Mouse (Mus musculus) embryonic facial prominence, embryonic 14.5 days (tissue): ENCODE results near the gene Sec31b. TPM values are rescaled to one million over a fixed set of nuclear protein-coding genes. Genes with fewer than 3 reads are reported as not detected.

Experiments used
- ATAC-seq: fragments of 200-750 bp; cut with Nextera tagmentation; 2 replicates; pipeline ENCODE4 v1.8.0; 2017; ENCODE audit warnings: low read depth, moderate number of reproducible peaks, moderate TSS enrichment
- DNase-seq: peaks from one replicate; pipeline ENCODE4 v3.0.0-alpha.2; 2015; ENCODE audit warnings: low spot score
- H3K27ac ChIP-seq: fragments of 300-500 bp; sonication (generic); replicated peaks from 2 replicates; pipeline ENCODE4 v1.5.1; 2014; ENCODE audit warnings: low read depth, mild to moderate bottlenecking, low read length, moderate library complexity
- H3K27me3 ChIP-seq: fragments of 300-500 bp; sonication (generic); replicated peaks from 2 replicates; pipeline ENCODE4 v1.6.1; 2014; ENCODE audit warnings: low read length; ENCODE audit not compliant: control insufficient read depth, insufficient read depth
- H3K36me3 ChIP-seq: fragments of 300-500 bp; sonication (generic); 2 replicates; pipeline ENCODE4 v1.6.1; 2014; ENCODE audit warnings: low read length, mixed read lengths; ENCODE audit not compliant: control insufficient read depth, insufficient read depth
- H3K4me1 ChIP-seq: fragments of 300-500 bp; sonication (generic); 2 replicates; pipeline ENCODE4 v1.6.1; 2014; ENCODE audit warnings: antibody characterized with exemption, low read length; ENCODE audit not compliant: control insufficient read depth, insufficient read depth
- H3K4me2 ChIP-seq: fragments of 300-500 bp; sonication (generic); 2 replicates; pipeline ENCODE4 v1.6.1; 2014; ENCODE audit warnings: low read depth, mild to moderate bottlenecking, low read length, moderate library complexity, mixed read lengths
- H3K4me3 ChIP-seq: fragments of 300-500 bp; sonication (generic); 2 replicates; pipeline ENCODE4 v1.5.1; 2014; ENCODE audit warnings: low read depth, mild to moderate bottlenecking, low read length
- H3K9ac ChIP-seq: fragments of 300-500 bp; sonication (generic); 2 replicates; pipeline ENCODE4 v1.6.1; 2014; ENCODE audit warnings: low read depth, mild to moderate bottlenecking, low read length, moderate library complexity, mixed read lengths
- H3K9me3 ChIP-seq: fragments of 300-500 bp; sonication (generic); 2 replicates; pipeline ENCODE4 v1.6.1; 2016; ENCODE audit warnings: low read length; ENCODE audit not compliant: control insufficient read depth
- WGBS: fragments of 180-500 bp; shearing (Covaris S2); extraction: QIAGEN DNeasy Blood & Tissue Kit; methylation state at CpG from one replicate; pipeline ENCODE4 v1.1.7; 2014; 5-methylcytosine and 5-hydroxymethylcytosine counted together
- polyA plus RNA-seq: library from polyadenylated mRNA; unstranded; fragments of >200 nt; fragmentation: Nextera tagmentation; extraction: Ambion mirVana; gene quantifications from 2 replicates; pipeline ENCODE4 v1.2.1, GENCODE M21; 2014

The Sec31b gene
- polyA plus RNA-seq, 1 experiment from 2014 or later: 0.46 TPM

GRCm38 (mm10) chr19:44552731-44553130 lies 7.1 kb upstream of the Sec31b start, which contains the start of gene Gm20538:
Gm20538 (minus strand) TSS chr19:44552831.
- H3K4me2 ChIP-seq: no peak within 1 kb of the TSS
- H3K27me3 ChIP-seq: no peaks in the 10 kb centered on the region; the same call in 1 of the 2 replicates
- DNase-seq: no peak
- no peak for ATAC-seq
- no peak within 1 kb of the TSS for H3K9ac ChIP-seq
- WGBS: 96% methylated on average over 4 of the region's 4 CpGs
- peaks cover 6% of the 10 kb centered on the region; the same call in 1 of the 2 replicates for H3K4me1 ChIP-seq
- H3K36me3 ChIP-seq: peaks cover 57% of the 10 kb centered on the region
- H3K27ac ChIP-seq: no peak within 1 kb of the TSS
- no peak within 1 kb of the TSS for H3K4me3 ChIP-seq
- no peaks in the 10 kb centered on the region for H3K9me3 ChIP-seq

DNA sequence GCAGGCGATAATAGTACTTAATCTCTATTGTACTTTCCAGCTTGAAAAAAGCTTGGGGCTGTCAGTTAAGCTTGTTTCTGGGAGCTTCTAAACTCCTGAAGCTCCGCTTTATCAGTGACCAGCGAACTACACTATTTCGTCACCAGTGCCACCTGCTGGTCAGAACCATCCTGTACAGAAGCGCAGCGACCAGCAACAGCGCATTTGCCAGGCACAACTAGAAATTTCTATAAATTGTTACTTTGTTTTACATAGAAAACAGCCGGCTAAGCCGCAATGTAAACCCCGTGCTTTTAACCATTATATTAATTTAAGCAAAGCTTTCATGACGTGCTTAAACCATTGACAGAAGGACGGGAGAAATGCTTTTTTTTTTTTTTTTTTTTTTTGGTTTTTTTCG lies 889 bp downstream of the Sec31b start:
- Histone ChIP-seq H3K4me2 (peak overlapping the region; percentile 72), H3K9ac (no peak overlapping the region), H3K27me3 (peaks cover 17% of the 10 kb centered on the region), H3K9me3 (no peaks in the 10 kb centered on the region), H3K4me1 (no peaks in the 10 kb centered on the region), H3K27ac (no peak overlapping the region), H3K4me3 (0 out of 2 replicates have a peak overlapping the region, but pooled peaks have one; percentile 44), H3K36me3 (peaks cover 21% of the 10 kb centered on the region)
- ATAC-seq: peak; percentile 60; the same call in 1 of the 2 replicates
- DNase-seq: peak; percentile 85
- 2% methylated on average over 13 of the region's 13 CpGs for WGBS

DNA sequence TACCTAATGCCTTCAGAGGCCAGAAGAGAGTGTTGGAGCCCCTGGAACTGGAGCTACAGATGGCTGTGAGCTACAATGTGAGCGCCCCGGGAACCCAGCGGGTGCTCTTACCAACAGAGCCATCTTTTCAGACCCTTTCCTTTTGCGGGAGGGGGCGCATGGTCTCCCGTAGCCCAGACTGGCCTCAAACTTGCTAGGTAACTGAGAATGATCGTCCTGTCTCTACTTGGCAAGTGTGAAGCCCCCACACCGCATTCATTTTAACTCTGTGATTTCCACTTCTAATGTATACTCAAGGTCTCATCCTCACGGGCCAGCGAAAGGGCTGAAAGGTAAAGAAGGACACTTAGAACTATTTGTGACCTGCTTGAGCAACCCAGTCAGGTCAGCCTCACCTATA lies 1.3 kb downstream of the Sec31b start:
- H3K9me3 ChIP-seq: no peaks in the 10 kb centered on the region
- H3K27me3 ChIP-seq: peaks cover 17% of the 10 kb centered on the region
- no peak overlapping the region for H3K9ac ChIP-seq
- H3K4me3 ChIP-seq: no peak overlapping the region
- peak overlapping the region; percentile 72; the same call in 1 of the 2 replicates for H3K4me2 ChIP-seq
- H3K4me1 ChIP-seq: no peaks in the 10 kb centered on the region
- ATAC-seq (no peak), DNase-seq (no peak)
- H3K27ac ChIP-seq: no peak overlapping the region
- 53% methylated on average over 10 of the region's 10 CpGs for whole genome bisulfite sequencing
- H3K36me3 ChIP-seq: peaks cover 17% of the 10 kb centered on the region

GRCm38 (mm10) chr19:44542694-44543178 lies 2.9 kb downstream of the Sec31b start:
- no peaks in the 10 kb centered on the region for H3K9me3 ChIP-seq
- DNase-seq: no peak
- H3K4me2 ChIP-seq: no peak overlapping the region
- no peak overlapping the region for H3K27ac ChIP-seq
- peaks cover 17% of the 10 kb centered on the region for H3K27me3 ChIP-seq
- H3K4me1 ChIP-seq: no peaks in the 10 kb centered on the region
- no peak for ATAC-seq
- no peak overlapping the region for H3K9ac ChIP-seq
- no peak overlapping the region for H3K4me3 ChIP-seq
- H3K36me3 ChIP-seq: peaks cover under 1% of the 10 kb centered on the region; the same call in 1 of the 2 replicates
- 84% methylated on average over 8 of the region's 8 CpGs for WGBS

- Histone ChIP-seq H3K9ac (no peak overlapping the region), H3K36me3 (no peaks in the 10 kb centered on the region), H3K4me3 (no peak overlapping the region), H3K9me3 (no peaks in the 10 kb centered on the region), H3K27ac (no peak overlapping the region), H3K4me1 (no peaks in the 10 kb centered on the region), H3K4me2 (no peak overlapping the region), H3K27me3 (no peaks in the 10 kb centered on the region)
- DNase-seq: no peak
- no peak for ATAC-seq
- WGBS: 73% methylated on average over 8 of the region's 8 CpGs
Observed at GRCm38 (mm10) chr19:44537416-44537815, 8.2 kb downstream of the Sec31b start.

- Histone ChIP-seq H3K27ac (no peak overlapping the region), H3K4me1 (no peaks in the 10 kb centered on the region), H3K27me3 (no peaks in the 10 kb centered on the region), H3K36me3 (no peaks in the 10 kb centered on the region), H3K9ac (no peak overlapping the region), H3K4me3 (no peak overlapping the region), H3K4me2 (no peak overlapping the region), H3K9me3 (no peaks in the 10 kb centered on the region)
- ATAC-seq: no peak
- 32% methylated on average over 3 of the region's 3 CpGs for WGBS
- DNase-seq: no peak
Observed at GRCm38 (mm10) chr19:44535376-44535775, 10.3 kb downstream of the Sec31b start.

DNA sequence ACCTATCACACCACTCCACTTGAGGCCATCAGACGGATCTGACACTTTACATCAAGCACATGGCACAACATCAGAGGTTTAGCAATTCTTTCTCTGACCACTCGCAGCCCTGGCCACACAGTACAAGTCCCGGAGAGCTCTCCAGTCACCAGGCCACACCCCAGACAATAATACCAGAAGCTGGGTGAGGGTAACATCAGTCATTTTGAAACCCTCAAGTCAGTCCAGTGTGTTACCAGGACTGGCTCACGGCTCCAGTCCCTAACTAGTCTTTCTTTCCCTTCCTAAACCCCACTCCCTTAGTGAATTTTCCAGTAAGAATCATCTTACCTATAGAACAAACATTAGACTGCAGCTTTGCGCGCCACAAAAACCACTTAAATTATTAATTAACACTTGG lies 15.6 kb downstream of the Sec31b start:
- H3K4me2 ChIP-seq: no peak overlapping the region
- no peak for DNase-seq
- ATAC-seq: no peak
- H3K27ac ChIP-seq: no peak overlapping the region
- WGBS: 79% methylated on average over 6 of the region's 6 CpGs
- no peaks in the 10 kb centered on the region for H3K4me1 ChIP-seq
- H3K27me3 ChIP-seq: no peaks in the 10 kb centered on the region
- H3K36me3 ChIP-seq: no peaks in the 10 kb centered on the region
- H3K9ac ChIP-seq: no peak overlapping the region
- H3K4me3 ChIP-seq: no peak overlapping the region
- H3K9me3 ChIP-seq: no peaks in the 10 kb centered on the region

DNA sequence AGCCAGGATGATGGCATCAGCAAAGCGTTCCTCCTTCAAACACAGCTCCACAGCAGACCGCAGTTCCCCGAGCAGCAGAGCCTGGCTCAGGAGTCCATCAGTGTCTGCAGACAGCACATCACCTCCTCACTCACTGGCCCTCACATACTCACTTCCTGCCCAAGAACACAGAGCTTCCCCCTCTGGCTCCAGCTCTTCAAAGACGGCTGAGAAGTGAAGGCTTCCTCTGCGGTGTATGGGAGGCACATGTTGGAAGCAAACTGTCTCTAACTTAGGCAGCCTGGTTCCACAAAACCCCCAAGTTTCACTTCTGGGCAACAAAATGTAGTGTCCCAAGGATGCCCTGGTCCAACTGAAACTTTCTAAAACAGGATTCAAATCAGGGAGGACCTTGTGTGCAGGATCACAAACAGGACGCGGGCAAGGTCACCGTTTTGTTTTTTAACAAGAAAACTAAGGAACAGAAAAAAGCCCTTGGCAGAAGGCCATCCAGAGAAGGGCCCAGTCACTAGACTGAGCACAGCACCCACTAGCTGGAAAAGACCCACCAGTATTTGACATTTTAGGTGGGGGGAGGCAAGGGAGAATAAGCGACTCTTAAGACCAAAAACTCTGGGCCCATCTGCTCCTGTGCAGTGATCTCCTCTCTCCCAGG lies 20.0 kb downstream of the Sec31b start:
- ATAC-seq (no peak), DNase-seq (no peak)
- WGBS: 79% methylated on average over 9 of the region's 9 CpGs
- Histone ChIP-seq H3K4me1 (no peaks in the 10 kb centered on the region), H3K4me3 (no peak overlapping the region), H3K27ac (no peak overlapping the region), H3K4me2 (no peak overlapping the region), H3K27me3 (no peaks in the 10 kb centered on the region), H3K9me3 (no peaks in the 10 kb centered on the region), H3K36me3 (no peaks in the 10 kb centered on the region), H3K9ac (no peak overlapping the region)

DNA sequence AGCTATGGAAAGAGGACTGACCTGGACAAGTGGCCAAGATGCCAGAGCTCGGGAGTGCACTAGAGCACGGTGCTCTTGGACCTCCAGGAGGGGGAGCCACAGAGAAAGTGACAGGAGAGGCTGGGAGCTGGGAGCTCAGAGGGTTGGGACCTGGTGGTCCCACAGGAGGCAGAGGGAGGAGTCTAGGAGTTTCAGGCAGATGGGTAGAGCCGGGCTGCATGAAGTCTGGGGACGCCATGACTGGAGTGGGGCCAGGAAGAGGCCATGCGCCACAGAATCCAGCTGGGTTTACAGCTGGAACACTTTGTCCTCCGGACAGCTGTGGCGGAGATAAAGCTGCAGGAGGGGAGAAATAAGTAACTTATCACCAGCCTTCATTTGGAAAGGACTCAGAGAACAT lies 26.5 kb downstream of the Sec31b start:
- H3K9ac ChIP-seq: no peak overlapping the region
- no peak overlapping the region for H3K27ac ChIP-seq
- H3K36me3 ChIP-seq: no peaks in the 10 kb centered on the region
- H3K4me1 ChIP-seq: 0 out of 2 replicates have a peak, but pooled peaks cover 7% of the 10 kb centered on the region
- WGBS: 31% methylated on average over 7 of the region's 7 CpGs
- peak; percentile 54 for DNase-seq
- no peak overlapping the region for H3K4me3 ChIP-seq
- peaks cover 34% of the 10 kb centered on the region for H3K27me3 ChIP-seq
- H3K4me2 ChIP-seq: no peak overlapping the region
- ATAC-seq: no peak
- no peaks in the 10 kb centered on the region for H3K9me3 ChIP-seq
